Mouse (Mus musculus): ENCODE data around the gene C1rb.
"Not testable (repeated sequence)": the region's sequence is repeated elsewhere in the genome, so short reads cannot be mapped to it uniquely, and the experiment has no call there.

- TF ChIP-seq USF2 (IDR thresholded peaks at IDR 0.05; ENCODE audit: borderline replicate concordance in 1 of 2, insufficient read depth in 1 of 2, low read depth in 1 of 2, low read length in 2 of 2); KAT2A (conservative IDR thresholded peaks at IDR 0.05; ENCODE audit: low read depth, low read length); POLR2A (IDR thresholded peaks at IDR 0.05; ENCODE audit: control insufficient read depth in 1 of 2, insufficient read depth in 1 of 2, low read depth in 1 of 2, low read length in 2 of 2, poor library complexity in 1 of 2); GATA1 (IDR thresholded peaks at IDR 0.05; ENCODE audit: low read depth, low read length); EP300 (IDR thresholded peaks at IDR 0.05; ENCODE audit: low read depth in 1 of 2, low read length in 2 of 2): not testable (repeated sequence)
Observed at GRCm38 (mm10) chr6:124542284-124542683, 27.8 kb upstream of the C1rb start, which contains the start of gene C1s1.

Data from MEL (cell line).